ENCODE assay signal across 10 mouse cellular contexts in genomic region chr7:110804266-110804665, GRCm38 (mm10). TPM values are rescaled to one million over a fixed set of nuclear protein-coding genes. Genes with fewer than 3 reads are reported as not detected.
DNase-seq lines count a peak whose midpoint lies in the region; ATAC-seq lines count a peak whose summit lies in the region.
"Had no signal": no experiment of that assay in that cellular context is flagged by ENCODE, and none has a peak within 500 bp of the region (broad histone marks: within the 10 kb centered on the region; RNA-seq: fewer than 3 reads in every experiment).

No protein-coding gene starts in this region.

- WGBS in heart, embryonic 13.5 days, result 60% methylated on average over 3 of the region's 3 CpGs

- H3K4me3 ChIP-seq in heart, embryonic 13.5 days, result no peak overlapping the region
- H3K4me3 ChIP-seq: embryonic facial prominence, embryonic 13.5 days; lung, embryonic 15.5 days had no signal

- peaks cover 5% of the 10 kb centered on the region; the same call in 1 of the 2 replicates for H3K4me1 ChIP-seq in heart, embryonic 13.5 days
- H3K4me1 ChIP-seq: lung, embryonic 15.5 days had no signal

- no peaks in the 10 kb centered on the region for H3K9me3 ChIP-seq in heart, embryonic 13.5 days
- H3K9me3 ChIP-seq: embryonic facial prominence, embryonic 13.5 days; lung, embryonic 15.5 days had no signal

- H3K9ac ChIP-seq in heart, embryonic 13.5 days, result peak overlapping the region; percentile 28; the same call in 1 of the 2 replicates
- H3K9ac ChIP-seq: embryonic facial prominence, embryonic 13.5 days; lung, embryonic 15.5 days had no signal

- no peak overlapping the region for H3K27ac ChIP-seq in heart, embryonic 13.5 days (replicated peaks)
- H3K27ac ChIP-seq: embryonic facial prominence, embryonic 13.5 days; lung, embryonic 15.5 days had no signal

- no peak overlapping the region for H3K4me2 ChIP-seq in heart, embryonic 13.5 days
- H3K4me2 ChIP-seq: embryonic facial prominence, embryonic 13.5 days; lung, embryonic 15.5 days had no signal

- peaks cover 16% of the 10 kb centered on the region for H3K36me3 ChIP-seq in heart, embryonic 13.5 days
- H3K36me3 ChIP-seq: embryonic facial prominence, embryonic 13.5 days; lung, embryonic 15.5 days had no signal

- intact Hi-C loops in heart, postnatal 25 days (cut with DNase I), result loop anchor here (5.0 to 10.0 kb wide), 3 partner anchors 257 to 517 kb away; no protein-coding TSS in a partner anchor

- H3K27me3 ChIP-seq in heart, embryonic 13.5 days (replicated peaks), result no peaks in the 10 kb centered on the region
- H3K27me3 ChIP-seq: embryonic facial prominence, embryonic 13.5 days; lung, embryonic 15.5 days had no signal

- no peak for DNase-seq in heart, postnatal 25 days (ENCODE audit: low spot score)
- peak; percentile 60 for DNase-seq in 3T3-L1 (ENCODE audit: low read depth, low spot score)
- peak; percentile 46 for DNase-seq in adrenal gland, postnatal 25 days
- peak; percentile 47 to 57 for DNase-seq in layer of hippocampus, postnatal 36 days
- no peak for DNase-seq in MN1 (ENCODE audit: low spot score)
- no peak for DNase-seq in urinary bladder, postnatal 4 days (ENCODE audit: low spot score in 2 of 2)
- no peak for DNase-seq in thymus, postnatal 36 days

- ATAC-seq in heart, embryonic 13.5 days (ENCODE audit: extremely low read depth, insufficient number of reproducible peaks, low FRiP score, low TSS enrichment), result no peak

RNA-seq across cellular contexts. Expression of gene Ampd3, which starts 36.3 kb away (rescaled TPM):
- 5.1 and 6.0 TPM in 2 replicates for polyA plus RNA-seq in heart, embryonic 13.5 days (2015; fragmentation: Nextera tagmentation; extraction: Ambion mirVana)
- 10 to 100 TPM; 46.0 to 46.2 TPM for total RNA-seq in heart, postnatal 25 days (2021)
- total RNA-seq in adrenal gland, postnatal 25 days (2021), result 18.9 and 24.6 TPM in 2 replicates
- total RNA-seq in layer of hippocampus, postnatal 36 days (2021), result 10 to 100 TPM; 20.1 to 23.1 TPM

RNA-seq across cellular contexts. Expression of gene Rnf141, which starts 40.0 kb away (rescaled TPM):
- 27.6 and 29.2 TPM in 2 replicates for polyA plus RNA-seq in heart, embryonic 13.5 days (2015; fragmentation: Nextera tagmentation; extraction: Ambion mirVana)
- total RNA-seq in heart, postnatal 25 days (2021), result 10 to 100 TPM; 31.9 to 41.0 TPM
- 52.9 and 74.3 TPM in 2 replicates for total RNA-seq in adrenal gland, postnatal 25 days (2021)
- 10 to 100 TPM; 75.3 to 87.6 TPM for total RNA-seq in layer of hippocampus, postnatal 36 days (2021)

RNA-seq across cellular contexts. Expression of gene Lyve1, which starts 58.8 kb away (rescaled TPM):
- polyA plus RNA-seq in heart, embryonic 13.5 days (2015; fragmentation: Nextera tagmentation; extraction: Ambion mirVana), result 6.2 TPM in 2 replicates
- 10 to 100 TPM; 21.8 to 22.0 TPM for total RNA-seq in heart, postnatal 25 days (2021)
- 3.8 and 5.9 TPM in 2 replicates for total RNA-seq in adrenal gland, postnatal 25 days (2021)
- 1 to 10 TPM; 1.3 to 2.5 TPM for total RNA-seq in layer of hippocampus, postnatal 36 days (2021)

Comparison
In these comparisons a context has a peak if more than half of its experiments do, and no peak if none do; other contexts are left out.
1. DNase-seq: peak in 3T3-L1 (single experiment), adrenal gland, postnatal 25 days (single experiment) and layer of hippocampus, postnatal 36 days (2 of 2); none in heart, postnatal 25 days (single experiment), MN1 (single experiment), urinary bladder, postnatal 4 days (0 of 2) and thymus, postnatal 36 days (0 of 2).